Mouse (Mus musculus) CH12.LX (cell line): ENCODE measurements at regions not wholly inside any gene's neighbourhood (a gene's known extent, or its start where the extent isn't known, plus 50 kb on each side); places are given as distances from the start of the nearest gene placed in this dataset.

Experiments
- DNase-seq: peaks from one replicate; pipeline ENCODE4 v3.0.0-alpha.2; 2013; ENCODE audit errors: extremely low read depth
- H3K27ac ChIP-seq: 2 replicates; pipeline ENCODE4 v1.5.1; 2012; ENCODE audit warnings: low read depth, mild to moderate bottlenecking, control low read depth, moderate library complexity; ENCODE audit not compliant: insufficient read depth
- H3K27me3 ChIP-seq: replicated peaks from 2 replicates; pipeline ENCODE3; 2012; ENCODE audit warnings: inconsistent platforms
- H3K36me3 ChIP-seq, 2 experiments: replicated peaks in 1 of 2; 2 replicates each; pipeline versions ENCODE3 to v1.6.1; 2012; ENCODE audit warnings: inconsistent platforms in 1 of 2, low read length in 1 of 2, mild to moderate bottlenecking in 1 of 2, mixed read lengths in 1 of 2, moderate library complexity in 1 of 2; ENCODE audit not compliant: control insufficient read depth in 1 of 2, insufficient read depth in 1 of 2
- H3K4me1 ChIP-seq, 2 experiments: 2 replicates each; pipeline ENCODE4 v1.6.1; 2012; ENCODE audit warnings: inconsistent platforms in 1 of 2, moderate library complexity in 1 of 2; ENCODE audit not compliant: insufficient read depth in 2 of 2, control insufficient read depth in 1 of 2
- H3K4me2 ChIP-seq: 2 replicates; pipeline ENCODE4 v1.6.1; 2012; ENCODE audit warnings: low read depth, mild to moderate bottlenecking, control low read depth; ENCODE audit not compliant: poor library complexity, insufficient read depth, severe bottlenecking
- H3K4me3 ChIP-seq, 3 experiments: fragments of 150-350 bp in 1 of 3; sonication (generic) in 1 of 3; replicated peaks in 1 of 3; 2 replicates each; pipeline versions ENCODE3 to v1.5.1; 2011 to 2012; ENCODE audit warnings: low read depth in 2 of 3, low read length in 2 of 3, mild to moderate bottlenecking in 2 of 3, moderate library complexity in 2 of 3, control low read depth in 1 of 3, improper control_type of control experiment in 1 of 3, inconsistent platforms in 1 of 3, mixed read lengths in 1 of 3; ENCODE audit not compliant: poor library complexity in 1 of 3
- H3K79me2 ChIP-seq: replicated peaks from 2 replicates; pipeline ENCODE4 v1.6.1; 2012; ENCODE audit warnings: mild to moderate bottlenecking, moderate library complexity; ENCODE audit not compliant: control insufficient read depth, poor library complexity, insufficient read depth, severe bottlenecking; ENCODE audit errors: extremely low read depth
- H3K9ac ChIP-seq: 2 replicates; pipeline ENCODE4 v1.6.1; 2012; ENCODE audit warnings: low read depth, mild to moderate bottlenecking, control low read depth, moderate library complexity; ENCODE audit not compliant: insufficient read depth
- H3K9me3 ChIP-seq: replicated peaks from 2 replicates; pipeline ENCODE3; 2012; ENCODE audit warnings: low read length, inconsistent platforms, mixed read lengths
- CHD1 ChIP-seq: IDR thresholded peaks from 2 replicates; pipeline ENCODE4 v1.6.1; 2012; ENCODE audit warnings: low read depth, low read length, improper control_type of control experiment, inconsistent platforms
- CHD2 ChIP-seq: IDR thresholded peaks from 2 replicates; pipeline ENCODE4 v1.6.1; 2011; ENCODE audit warnings: low read length, improper control_type of control experiment
- CTCF ChIP-seq, 2 experiments: IDR thresholded peaks in 1 of 2; conservative IDR thresholded peaks in 1 of 2; 2 replicates each; pipeline ENCODE4 v1.5.1; 2011 to 2012; ENCODE audit warnings: low read depth in 2 of 2, low read length in 2 of 2, improper control_type of control experiment in 1 of 2, inconsistent platforms in 1 of 2, mild to moderate bottlenecking in 1 of 2, moderate library complexity in 1 of 2
- GABPA ChIP-seq: IDR thresholded peaks from 2 replicates; pipeline ENCODE4 v1.6.1; 2012; ENCODE audit warnings: low read depth, low read length, improper control_type of control experiment, inconsistent platforms; ENCODE audit not compliant: insufficient replicate concordance
- IRF4 ChIP-seq: IDR thresholded peaks from 2 replicates; pipeline ENCODE4 v1.6.1; 2014; ENCODE audit warnings: low read depth, mild to moderate bottlenecking, inconsistent platforms, low read length, improper control_type of control experiment
- JUN ChIP-seq: IDR thresholded peaks from 2 replicates; pipeline ENCODE4 v1.6.1; 2011; ENCODE audit warnings: low read depth, mild to moderate bottlenecking, low read length, improper control_type of control experiment, moderate library complexity; ENCODE audit not compliant: insufficient read depth
- JUND ChIP-seq: conservative IDR thresholded peaks from 2 replicates; pipeline ENCODE4 v1.6.1; 2011; ENCODE audit warnings: low read depth, low read length, improper control_type of control experiment
- MAZ ChIP-seq: IDR thresholded peaks from 2 replicates; pipeline ENCODE4 v1.6.1; 2012; ENCODE audit warnings: low read depth, mild to moderate bottlenecking, inconsistent platforms, low read length, improper control_type of control experiment, moderate library complexity
- MYC ChIP-seq: IDR thresholded peaks from 2 replicates; pipeline ENCODE4 v1.6.1; 2011; ENCODE audit warnings: low read depth, mild to moderate bottlenecking, improper control_type of control experiment, low read length
- PAX5 ChIP-seq: IDR thresholded peaks from 2 replicates; pipeline ENCODE4 v1.6.1; 2012; ENCODE audit warnings: low read length, inconsistent platforms, mixed read lengths
- RAD21 ChIP-seq: IDR thresholded peaks from 2 replicates; pipeline ENCODE4 v1.6.1; 2011; ENCODE audit warnings: low read depth, mild to moderate bottlenecking, low read length, improper control_type of control experiment, moderate library complexity
- RCOR1 ChIP-seq: conservative IDR thresholded peaks from 2 replicates; pipeline ENCODE4 v1.6.1; 2012; ENCODE audit warnings: low read depth, mild to moderate bottlenecking, inconsistent platforms, low read length, improper control_type of control experiment
- SMC3 ChIP-seq: IDR thresholded peaks from 2 replicates; pipeline ENCODE4 v1.6.1; 2011; ENCODE audit warnings: low read depth, low read length, improper control_type of control experiment
- TBP ChIP-seq: conservative IDR thresholded peaks from 2 replicates; pipeline ENCODE4 v1.6.1; 2011; ENCODE audit warnings: low read depth, low read length, improper control_type of control experiment
- UBTF ChIP-seq: IDR thresholded peaks from 2 replicates; pipeline ENCODE4 v1.6.1; 2012; ENCODE audit warnings: low read depth, mild to moderate bottlenecking, inconsistent platforms, low read length, improper control_type of control experiment, moderate library complexity
- USF1 ChIP-seq: IDR thresholded peaks from 2 replicates; pipeline ENCODE4 v1.6.1; 2014; ENCODE audit warnings: low read depth, mild to moderate bottlenecking, inconsistent platforms, low read length, improper control_type of control experiment
- USF2 ChIP-seq: conservative IDR thresholded peaks from 2 replicates; pipeline ENCODE4 v1.6.1; 2011; ENCODE audit warnings: low read depth, low read length, improper control_type of control experiment
- ZC3H11A ChIP-seq: IDR thresholded peaks from 2 replicates; pipeline ENCODE4 v1.6.1; 2012; ENCODE audit warnings: low read depth, mild to moderate bottlenecking, inconsistent platforms, low read length, improper control_type of control experiment
- dilution Hi-C: fragments of 300-500 bp; cut with MboI; formaldehyde crosslinking; loops from 2 replicates; pipeline ENCODE4 v1.14.3; 2020; ENCODE audit warnings: low sequenced_read_pairs; ENCODE audit not compliant: extremely low pct_unique_long_range_greater_than_20kb, extremely low pct_ligation_motif_present
- in situ Hi-C: fragments of 300-500 bp; cut with MboI; formaldehyde crosslinking; loops from 3 replicates; pipeline ENCODE4 v1.14.3; 2019; ENCODE audit warnings: low sequenced_read_pairs, low pct_ligation_motif_present, low pct_unique_long_range_greater_than_20kb, mixed read lengths

DNA sequence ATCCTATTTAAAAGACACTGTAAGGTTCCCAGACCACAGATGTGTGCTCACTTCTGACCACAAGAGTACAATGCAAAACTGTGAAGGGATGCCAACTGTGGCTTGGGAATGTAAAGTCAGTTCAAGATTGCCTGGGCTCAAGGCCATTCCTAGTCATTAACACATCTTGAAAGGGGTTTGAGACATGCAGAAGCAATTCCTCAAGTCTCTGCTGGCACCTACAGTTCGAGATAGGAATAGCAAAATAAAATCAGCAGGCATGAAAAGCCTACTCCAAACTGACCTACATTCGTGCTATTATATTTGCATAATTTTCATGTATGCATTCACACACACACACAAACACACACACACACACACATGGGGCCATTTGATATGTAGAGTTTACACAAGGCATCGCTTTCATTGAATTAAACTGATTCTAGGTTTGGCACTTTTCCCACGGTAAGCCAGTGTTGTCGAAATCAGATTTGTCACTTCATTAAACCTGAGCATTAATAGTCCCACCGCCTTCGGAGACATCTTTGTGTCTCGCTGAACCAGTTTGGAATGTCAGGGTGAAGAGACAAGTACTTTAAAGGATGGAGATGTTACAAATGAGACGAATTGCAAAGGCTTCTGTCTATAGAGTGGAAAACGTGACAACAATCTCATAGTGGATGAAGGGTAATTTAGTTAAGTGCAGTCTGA lies 520.9 kb upstream of the Jmjd1c start:
- H3K36me3 ChIP-seq: no peaks in the 10 kb centered on the region
- dilution Hi-C loops: no loop called here
- DNase-seq: peak; percentile 23
- no peak overlapping the region for H3K27ac ChIP-seq
- TF ChIP-seq CTCF (conservative IDR thresholded peaks at IDR 0.05 in 1 of 2, IDR thresholded peaks at IDR 0.05 in 1 of 2; ENCODE audit: low read depth in 2 of 2, low read length in 2 of 2) (peak; percentile 32 to 62; a peak in 2 of 4 replicates), IRF4 (no peak), CHD1 (no peak), RAD21 (peak; percentile 72), PAX5 (no peak), GABPA (no peak), MYC (no peak), ZC3H11A (no peak), SMC3 (peak; percentile 26)
- H3K4me3 ChIP-seq: no peak overlapping the region
- H3K4me2 ChIP-seq: no peak overlapping the region
- in situ Hi-C loops: no loop called here
- no peaks in the 10 kb centered on the region for H3K9me3 ChIP-seq
- H3K4me1 ChIP-seq: no peaks in the 10 kb centered on the region
- no peaks in the 10 kb centered on the region for H3K79me2 ChIP-seq
- H3K9ac ChIP-seq: no peak overlapping the region
- peaks cover 2% of the 10 kb centered on the region for H3K27me3 ChIP-seq

DNA sequence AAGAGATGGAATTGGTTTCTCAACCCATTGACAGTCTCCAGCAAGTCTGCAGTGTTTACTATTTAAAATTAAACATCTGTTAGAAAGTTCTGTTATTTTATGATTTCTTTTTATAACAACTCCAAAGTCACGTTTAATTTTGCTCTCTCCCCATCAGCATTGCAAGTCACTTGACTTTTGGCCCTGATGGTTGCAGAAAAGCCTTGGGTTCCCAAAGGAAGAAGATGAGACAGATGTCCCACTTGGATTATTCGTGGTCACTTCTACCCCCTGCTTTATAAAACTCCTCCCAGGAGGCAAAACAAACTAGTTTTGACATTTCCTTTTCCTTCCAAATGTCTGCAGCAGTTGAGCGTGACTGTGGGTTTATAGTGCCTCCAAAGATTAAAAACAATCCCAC lies 502.9 kb upstream of the Jmjd1c start:
- peaks cover 7% of the 10 kb centered on the region for H3K27me3 ChIP-seq
- H3K4me1 ChIP-seq: no peaks in the 10 kb centered on the region
- TF ChIP-seq MYC (no peak), RAD21 (no peak), JUND (no peak), USF2 (no peak), TBP (no peak), CHD1 (no peak), CHD2 (no peak), JUN (no peak), IRF4 (no peak), UBTF (no peak), CTCF (conservative IDR thresholded peaks at IDR 0.05 in 1 of 2, IDR thresholded peaks at IDR 0.05 in 1 of 2; ENCODE audit: low read depth in 2 of 2, low read length in 2 of 2) (no peak), ZC3H11A (no peak), USF1 (no peak), GABPA (no peak), RCOR1 (no peak), MAZ (no peak)
- in situ Hi-C loops (no loop called here), dilution Hi-C loops (no loop called here)
- no peaks in the 10 kb centered on the region for H3K79me2 ChIP-seq
- DNase-seq: no peak
- H3K36me3 ChIP-seq: no peaks in the 10 kb centered on the region
- H3K4me3 ChIP-seq: no peak overlapping the region
- no peak overlapping the region for H3K9ac ChIP-seq
- no peak overlapping the region for H3K4me2 ChIP-seq
- no peaks in the 10 kb centered on the region for H3K9me3 ChIP-seq
- H3K27ac ChIP-seq: no peak overlapping the region
